Mouse (Mus musculus) stomach, embryonic 16.5 days (tissue): ENCODE measurements around the gene Synrg. TPM values are rescaled to one million over a fixed set of nuclear protein-coding genes. Genes with fewer than 3 reads are reported as not detected.

Experiments
- polyA plus RNA-seq: library from polyadenylated mRNA; unstranded; fragments of >200 nt; fragmentation: Nextera tagmentation; extraction: Ambion mirVana; gene quantifications from 2 replicates; pipeline ENCODE4 v1.2.1, GENCODE M21; 2015

Gene Synrg
- polyA plus RNA-seq, 1 experiment from 2014 or later: 11.7 TPM

Other genes starting within 250 kb of the Synrg start
- gene Wfdc21, start 217.5 kb upstream of the Synrg start, polyA plus RNA-seq: 5.6 and 11.0 TPM in 2 replicates
- gene Heatr6, start 210.7 kb upstream of the Synrg start, polyA plus RNA-seq: 18.5 and 19.6 TPM in 2 replicates
- gene Hnf1b, start 114.4 kb upstream of the Synrg start, polyA plus RNA-seq: 5.6 and 6.9 TPM in 2 replicates
- 24.0 and 27.4 TPM in 2 replicates for gene Ddx52, start 22.4 kb upstream of the Synrg start, polyA plus RNA-seq
- gene Dusp14, start 104.8 kb downstream of the Synrg start, polyA plus RNA-seq: 19.4 and 24.0 TPM in 2 replicates
- 25.9 and 26.0 TPM in 2 replicates for gene Tada2a, start 165.2 kb downstream of the Synrg start, polyA plus RNA-seq
- gene Acaca, start 165.2 kb downstream of the Synrg start, polyA plus RNA-seq: 13.5 and 16.1 TPM in 2 replicates
- gene Gm11437, start 203.0 kb downstream of the Synrg start, polyA plus RNA-seq: 0.10 TPM in 1 of 2 replicates, not detected in the other